Mouse (Mus musculus) layer of hippocampus, adult 18-20 months (tissue): ENCODE data around the gene Tgm2. TPM values are rescaled to one million over a fixed set of nuclear protein-coding genes. Genes with fewer than 3 reads are reported as not detected.

ENCODE experiments used
- DNase-seq, 2 experiments: peaks; one replicate each; pipeline ENCODE4 v3.0.0; 2022; ENCODE audit warnings: low spot score in 2 of 2
- total RNA-seq, 2 experiments: library from RNA; stranded (reverse); gene quantifications; 2 replicates each; pipeline ENCODE4 v1.2.3; 2021

The Tgm2 gene
- total RNA-seq, 2 experiments from 2014 or later, result 11.0 to 11.1 TPM

- no peak for DNase-seq
These were observed 71.4 kb downstream of the Tgm2 start for GRCm38 (mm10) chr2:158074835-158075234.

- DNase-seq, result no peak
These were observed 74.6 kb downstream of the Tgm2 start for GRCm38 (mm10) chr2:158071633-158071995.

- no peak for DNase-seq
These were observed 75.2 kb downstream of the Tgm2 start for GRCm38 (mm10) chr2:158070885-158071632.

GRCm38 (mm10) chr2:158068444-158068971, 77.7 kb downstream of the Tgm2 start:
- no peak for DNase-seq

- no peak for DNase-seq
These were observed 78.9 kb downstream of the Tgm2 start for GRCm38 (mm10) chr2:158067260-158067824.

- DNase-seq, result no peak
These were observed 79.8 kb downstream of the Tgm2 start for GRCm38 (mm10) chr2:158066456-158066855.

Other genes starting within 250 kb of the Tgm2 start
- 100 to 1,000 TPM; 126 to 132 TPM for gene Vstm2l, start 231.8 kb downstream of the Tgm2 start, total RNA-seq
- gene Tti1, start 118.0 kb downstream of the Tgm2 start, total RNA-seq, result 10 to 100 TPM; 22.8 to 23.1 TPM
- 10 to 100 TPM; 62.7 to 65.2 TPM for gene Rprd1b, start 117.9 kb downstream of the Tgm2 start, total RNA-seq
- gene D630003M21Rik, start 82.8 kb upstream of the Tgm2 start, total RNA-seq, result 1 to 10 TPM; 3.5 to 4.5 TPM
- not detected for gene Bpi, start 111.7 kb upstream of the Tgm2 start, total RNA-seq
- 1 to 10 TPM in 1 of 2 experiments, under 1 TPM in 1; 0.86 to 2.8 TPM for gene Lbp, start 160.1 kb upstream of the Tgm2 start, total RNA-seq
- 100 to 1,000 TPM; 436 to 499 TPM for gene Snhg11, start 229.2 kb upstream of the Tgm2 start, total RNA-seq